Mouse (Mus musculus) stomach, embryonic 16.5 days (tissue): ENCODE measurements at regions not wholly inside any gene's neighbourhood (a gene's known extent, or its start where the extent isn't known, plus 50 kb on each side); places are given as distances from the start of the nearest gene placed in this dataset.

Experiments
- ATAC-seq: fragments of 200-750 bp; cut with Nextera tagmentation; 2 replicates; pipeline ENCODE4 v1.8.0; 2017; ENCODE audit warnings: moderate number of reproducible peaks, moderate TSS enrichment; ENCODE audit not compliant: insufficient read depth, low FRiP score
- H3K27ac ChIP-seq: fragments of 300-500 bp; sonication (generic); 2 replicates; pipeline ENCODE4 v1.5.1; 2014; ENCODE audit warnings: low read length
- H3K27me3 ChIP-seq: fragments of 300-500 bp; sonication (generic); 2 replicates; pipeline ENCODE4 v1.6.1; 2014; ENCODE audit warnings: low read length, control low read depth, mixed read lengths; ENCODE audit not compliant: control insufficient read depth, insufficient read depth
- H3K36me3 ChIP-seq: fragments of 300-500 bp; sonication (generic); 2 replicates; pipeline ENCODE4 v1.6.1; 2014; ENCODE audit warnings: low read length; ENCODE audit not compliant: control insufficient read depth, insufficient read depth
- H3K4me1 ChIP-seq: fragments of 300-500 bp; sonication (generic); 2 replicates; pipeline ENCODE4 v1.6.1; 2014; ENCODE audit warnings: low read length, control low read depth, mixed read lengths; ENCODE audit not compliant: control insufficient read depth, insufficient read depth
- H3K4me2 ChIP-seq: fragments of 300-500 bp; sonication (generic); 2 replicates; pipeline ENCODE4 v1.6.1; 2014; ENCODE audit warnings: low read depth, low read length, mixed read lengths
- H3K4me3 ChIP-seq: fragments of 300-500 bp; sonication (generic); replicated peaks from 2 replicates; pipeline ENCODE4 v1.5.1; 2014; ENCODE audit warnings: mild to moderate bottlenecking, low read length
- H3K9ac ChIP-seq: fragments of 300-500 bp; sonication (generic); 2 replicates; pipeline ENCODE4 v1.6.1; 2014; ENCODE audit warnings: low read length
- H3K9me3 ChIP-seq: fragments of 300-500 bp; sonication (generic); replicated peaks from 2 replicates; pipeline ENCODE4 v1.6.1; 2016; ENCODE audit warnings: low read length, control low read depth; ENCODE audit not compliant: control insufficient read depth
- WGBS: fragments of 180-500 bp; shearing (Covaris S2); extraction: QIAGEN DNeasy Blood & Tissue Kit; methylation state at CpG from one replicate; pipeline ENCODE4 v1.1.7; 2014; 5-methylcytosine and 5-hydroxymethylcytosine counted together

- H3K9me3 ChIP-seq: no peaks in the 10 kb centered on the region
- H3K36me3 ChIP-seq: no peaks in the 10 kb centered on the region
- WGBS: 62% methylated on average over 4 of the region's 4 CpGs
- H3K27me3 ChIP-seq: no peaks in the 10 kb centered on the region
- no peak overlapping the region for H3K27ac ChIP-seq
- no peak for ATAC-seq
- no peak overlapping the region for H3K4me3 ChIP-seq
- no peak overlapping the region for H3K9ac ChIP-seq
- H3K4me1 ChIP-seq: peaks cover 18% of the 10 kb centered on the region; the same call in 1 of the 2 replicates
- no peak overlapping the region for H3K4me2 ChIP-seq
Measured at GRCm38 (mm10) chr1:90285318-90285717, 81.5 kb downstream of the Ackr3 start.

GRCm38 (mm10) chr1:90287251-90287650 lies 83.5 kb downstream of the Ackr3 start:
- no peak overlapping the region for H3K4me2 ChIP-seq
- no peaks in the 10 kb centered on the region for H3K27me3 ChIP-seq
- no peak overlapping the region for H3K27ac ChIP-seq
- no peak for ATAC-seq
- peaks cover 18% of the 10 kb centered on the region; the same call in 1 of the 2 replicates for H3K4me1 ChIP-seq
- H3K4me3 ChIP-seq: no peak overlapping the region
- no peaks in the 10 kb centered on the region for H3K9me3 ChIP-seq
- no peaks in the 10 kb centered on the region for H3K36me3 ChIP-seq
- 65% methylated on average over 3 of the region's 3 CpGs for whole genome bisulfite sequencing
- H3K9ac ChIP-seq: no peak overlapping the region

- WGBS: 64% methylated on average over 8 of the region's 8 CpGs
- no peaks in the 10 kb centered on the region for H3K36me3 ChIP-seq
- no peak overlapping the region for H3K4me2 ChIP-seq
- no peaks in the 10 kb centered on the region for H3K9me3 ChIP-seq
- H3K4me1 ChIP-seq: 0 out of 2 replicates have a peak, but pooled peaks cover 12% of the 10 kb centered on the region
- peak overlapping the region; percentile 28; the same call in 1 of the 2 replicates for H3K27ac ChIP-seq
- H3K27me3 ChIP-seq: peaks cover 2% of the 10 kb centered on the region; the same call in 1 of the 2 replicates
- peak; percentile 71; the same call in 1 of the 2 replicates for ATAC-seq
- H3K4me3 ChIP-seq: no peak overlapping the region
- 0 out of 2 replicates have a peak overlapping the region, but pooled peaks have one; percentile 28 for H3K9ac ChIP-seq
Measured at GRCm38 (mm10) chr1:90288892-90289731, 85.3 kb downstream of the Ackr3 start.

- 45% methylated on average over 6 of the region's 6 CpGs for WGBS
- H3K27me3 ChIP-seq: peaks cover 2% of the 10 kb centered on the region; the same call in 1 of the 2 replicates
- 0 out of 2 replicates have a peak, but pooled peaks cover 12% of the 10 kb centered on the region for H3K4me1 ChIP-seq
- H3K36me3 ChIP-seq: no peaks in the 10 kb centered on the region
- H3K9me3 ChIP-seq: no peaks in the 10 kb centered on the region
- no peak overlapping the region for H3K4me2 ChIP-seq
- 0 out of 2 replicates have a peak, but pooled peaks have one; percentile 3 for ATAC-seq
- H3K4me3 ChIP-seq: no peak overlapping the region
- H3K9ac ChIP-seq: no peak overlapping the region
- H3K27ac ChIP-seq: no peak overlapping the region
Measured at GRCm38 (mm10) chr1:90289732-90290215, 86.0 kb downstream of the Ackr3 start.

- 66% methylated on average over 7 of the region's 7 CpGs for WGBS
- Histone ChIP-seq H3K4me3 (no peak overlapping the region), H3K9ac (no peak overlapping the region), H3K27me3 (peaks cover 2% of the 10 kb centered on the region; the same call in 1 of the 2 replicates), H3K4me2 (no peak overlapping the region), H3K36me3 (no peaks in the 10 kb centered on the region), H3K4me1 (0 out of 2 replicates have a peak, but pooled peaks cover 12% of the 10 kb centered on the region), H3K27ac (no peak overlapping the region), H3K9me3 (no peaks in the 10 kb centered on the region)
- no peak for ATAC-seq
Measured at GRCm38 (mm10) chr1:90290428-90291197, 86.8 kb downstream of the Ackr3 start.

- H3K9ac ChIP-seq: no peak overlapping the region
- H3K9me3 ChIP-seq: no peaks in the 10 kb centered on the region
- 84% methylated on average over 1 of the region's 1 CpGs for WGBS
- ATAC-seq: no peak
- H3K27me3 ChIP-seq: peaks cover 2% of the 10 kb centered on the region; the same call in 1 of the 2 replicates
- no peak overlapping the region for H3K27ac ChIP-seq
- H3K4me1 ChIP-seq: 0 out of 2 replicates have a peak, but pooled peaks cover 12% of the 10 kb centered on the region
- H3K4me2 ChIP-seq: no peak overlapping the region
- H3K36me3 ChIP-seq: no peaks in the 10 kb centered on the region
- H3K4me3 ChIP-seq: no peak overlapping the region
Measured at GRCm38 (mm10) chr1:90291256-90291655, 87.5 kb downstream of the Ackr3 start.

- no peaks in the 10 kb centered on the region for H3K4me1 ChIP-seq
- no peaks in the 10 kb centered on the region for H3K36me3 ChIP-seq
- no peak overlapping the region for H3K4me2 ChIP-seq
- 44% methylated on average over 5 of the region's 5 CpGs for WGBS
- H3K27me3 ChIP-seq: peaks cover 2% of the 10 kb centered on the region; the same call in 1 of the 2 replicates
- H3K4me3 ChIP-seq: no peak overlapping the region
- no peak for ATAC-seq
- no peak overlapping the region for H3K27ac ChIP-seq
- H3K9me3 ChIP-seq: no peaks in the 10 kb centered on the region
- no peak overlapping the region for H3K9ac ChIP-seq
Measured at GRCm38 (mm10) chr1:90297751-90298150, 94.0 kb downstream of the Ackr3 start.

GRCm38 (mm10) chr1:90300229-90300628 lies 96.4 kb downstream of the Ackr3 start:
- Histone ChIP-seq H3K9ac (no peak overlapping the region), H3K4me3 (no peak overlapping the region), H3K27ac (no peak overlapping the region), H3K9me3 (no peaks in the 10 kb centered on the region), H3K4me2 (no peak overlapping the region), H3K27me3 (no peaks in the 10 kb centered on the region), H3K36me3 (no peaks in the 10 kb centered on the region), H3K4me1 (no peaks in the 10 kb centered on the region)
- 73% methylated on average over 10 of the region's 10 CpGs for WGBS
- no peak for ATAC-seq
